Mouse (Mus musculus) frontal cortex, postnatal 10 days (tissue): ENCODE measurements at regions not wholly inside any gene's neighbourhood (a gene's known extent, or its start where the extent isn't known, plus 50 kb on each side); places are given as distances from the start of the nearest gene placed in this dataset.

Experiments used
- DNase-seq, 2 experiments: peaks; one replicate each; pipeline ENCODE4 v3.0.0; 2022; ENCODE audit warnings: low spot score in 2 of 2, mixed read lengths in 1 of 2

DNA sequence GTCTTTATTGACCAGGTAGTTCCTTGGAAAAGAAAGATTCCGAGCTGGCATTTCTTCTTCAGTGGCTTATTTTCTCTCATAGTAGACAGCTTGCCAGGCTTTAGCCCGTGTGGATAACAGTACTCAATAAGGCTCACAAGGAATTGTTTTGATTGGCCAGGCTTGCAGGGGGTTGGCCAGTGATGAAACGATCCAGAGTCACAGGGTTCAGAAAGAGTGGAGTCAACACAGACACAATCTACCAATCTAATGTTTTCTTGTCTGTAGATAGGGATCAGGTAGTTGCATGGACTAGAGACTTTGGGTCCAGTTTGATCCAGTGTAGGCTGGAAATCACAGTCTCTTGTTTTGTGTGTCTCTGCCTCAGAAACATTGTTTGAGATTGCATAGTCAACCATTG is 115.8 kb upstream of the Tab2 start:
- DNase-seq: no peak

DNA sequence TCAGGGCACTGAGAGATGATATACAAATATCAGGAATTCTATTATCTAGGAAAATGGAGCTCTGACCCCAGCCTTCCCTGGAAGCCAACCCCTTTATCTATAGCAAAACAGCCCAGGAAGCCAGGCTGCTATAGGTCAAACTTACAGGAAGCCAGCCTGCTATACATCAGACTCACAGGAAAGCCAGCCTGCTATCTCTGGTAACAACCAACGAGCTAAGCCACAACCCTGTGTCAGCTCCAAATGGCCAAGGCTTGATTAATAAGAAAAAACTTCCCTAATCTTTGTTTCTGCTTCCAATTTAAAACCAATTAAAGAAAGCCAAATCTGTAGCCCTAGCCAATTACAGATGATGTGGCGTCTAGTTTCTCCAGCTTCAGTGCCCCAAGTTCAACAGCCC is 114.4 kb upstream of the Tab2 start:
- DNase-seq: no peak

DNA sequence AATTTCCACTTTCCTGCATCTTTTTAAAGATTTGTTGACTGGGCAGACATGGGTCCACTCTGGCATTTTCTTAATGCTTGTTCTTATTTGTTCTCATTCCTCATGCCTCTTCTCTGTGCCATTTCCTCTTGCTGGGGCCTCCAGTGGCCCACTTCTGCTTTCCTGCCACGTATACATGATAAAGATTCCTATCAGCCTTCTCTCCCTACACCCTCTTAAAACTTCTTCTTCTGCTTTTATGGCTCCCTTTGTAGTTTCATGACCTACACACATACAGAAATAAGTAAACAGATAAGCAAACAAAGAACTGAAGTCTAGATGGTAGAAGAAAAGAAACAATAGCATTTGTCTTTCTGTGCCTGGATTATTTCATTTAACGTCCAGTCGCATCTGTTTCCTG is 110.9 kb upstream of the Tab2 start:
- no peak for DNase-seq

DNA sequence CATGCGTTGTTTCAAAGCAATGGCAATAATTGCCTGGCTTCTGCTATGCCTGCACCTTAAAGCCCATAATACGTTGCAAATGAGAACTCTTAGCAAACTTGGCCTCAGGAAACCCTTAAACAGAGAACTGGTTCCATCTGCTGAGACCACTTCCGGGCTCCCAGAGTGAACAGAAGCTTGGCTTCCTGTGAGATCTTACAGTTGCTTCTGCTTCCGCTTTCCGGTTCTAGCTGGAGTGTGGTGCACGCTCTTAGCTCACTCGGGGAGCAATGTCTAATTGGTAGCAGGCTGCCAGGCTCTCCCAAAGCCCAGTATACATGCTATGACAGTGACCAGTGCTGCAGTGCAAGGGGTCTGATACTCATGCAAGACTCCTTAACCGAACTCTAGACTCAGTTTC is 109.7 kb upstream of the Tab2 start:
- no peak for DNase-seq

DNA sequence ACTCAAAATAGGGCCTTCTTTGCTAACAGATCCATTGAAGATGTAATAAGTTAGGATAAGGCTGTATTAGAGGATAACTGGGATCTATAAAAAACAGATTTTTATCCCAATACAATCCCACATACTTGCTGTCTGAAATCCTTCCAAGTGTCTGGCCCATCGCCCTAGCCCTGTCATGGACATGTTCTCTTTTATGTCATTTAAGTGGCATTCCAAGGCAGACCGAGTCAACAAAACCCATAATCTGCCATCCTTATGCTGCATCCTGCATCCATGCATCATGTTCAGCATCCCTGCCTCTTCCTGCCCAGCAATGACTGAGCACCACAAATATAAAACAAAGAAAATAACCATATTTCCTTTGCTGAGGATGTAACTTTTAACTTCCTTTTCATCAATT is 108.3 kb upstream of the Tab2 start:
- DNase-seq: no peak

DNA sequence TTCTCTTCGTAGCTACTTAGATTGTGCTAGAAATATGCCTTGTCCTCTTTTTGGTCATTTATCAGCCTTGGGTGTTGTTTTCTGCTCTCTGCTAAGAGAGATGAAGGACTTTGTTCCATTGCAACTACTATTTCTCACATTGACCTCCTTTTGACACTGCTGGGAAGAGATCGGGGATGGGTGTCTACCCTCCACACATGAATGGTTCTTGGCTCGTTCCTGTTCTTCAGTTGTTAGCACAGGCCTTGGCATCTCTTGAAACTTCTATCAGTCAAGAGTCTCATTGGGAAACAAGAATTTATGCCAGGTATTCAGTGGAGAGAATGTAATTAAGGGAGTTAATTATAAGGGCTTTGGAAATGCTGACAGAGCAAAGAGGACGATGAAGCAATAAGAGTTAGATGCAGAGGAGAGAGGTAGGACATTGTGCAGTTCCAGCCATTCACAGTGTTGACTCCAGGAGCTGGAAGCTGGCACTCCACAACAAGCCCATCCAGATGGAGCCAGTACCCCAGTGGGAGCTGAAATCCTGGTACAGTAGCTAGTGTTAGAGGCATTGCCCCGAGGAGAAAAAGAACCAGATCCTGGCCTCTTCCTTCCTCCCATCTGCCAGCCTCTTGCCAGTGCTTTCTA is 107.5 kb upstream of the Tab2 start:
- DNase-seq: peak in 1 of 2 experiments; percentile 15

DNA sequence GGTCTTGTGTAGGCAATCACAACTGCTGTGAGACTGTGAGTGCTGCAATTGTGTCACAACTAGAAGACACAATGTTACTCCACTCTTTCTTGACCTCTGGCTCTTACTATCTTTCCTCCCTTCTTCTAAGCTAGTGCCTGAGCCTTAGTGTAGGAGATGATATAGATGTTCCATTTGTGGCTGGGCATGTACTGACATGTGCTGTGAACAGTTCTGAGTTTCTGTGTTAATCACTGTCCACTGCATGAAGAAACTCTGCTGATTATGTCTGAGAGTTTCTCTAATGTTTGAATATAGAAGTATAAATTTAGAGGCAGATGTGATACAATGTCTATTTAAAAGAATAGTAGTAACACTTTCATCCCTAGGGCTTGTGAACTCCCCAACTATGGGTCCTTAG is 105.0 kb upstream of the Tab2 start:
- DNase-seq: no peak

DNA sequence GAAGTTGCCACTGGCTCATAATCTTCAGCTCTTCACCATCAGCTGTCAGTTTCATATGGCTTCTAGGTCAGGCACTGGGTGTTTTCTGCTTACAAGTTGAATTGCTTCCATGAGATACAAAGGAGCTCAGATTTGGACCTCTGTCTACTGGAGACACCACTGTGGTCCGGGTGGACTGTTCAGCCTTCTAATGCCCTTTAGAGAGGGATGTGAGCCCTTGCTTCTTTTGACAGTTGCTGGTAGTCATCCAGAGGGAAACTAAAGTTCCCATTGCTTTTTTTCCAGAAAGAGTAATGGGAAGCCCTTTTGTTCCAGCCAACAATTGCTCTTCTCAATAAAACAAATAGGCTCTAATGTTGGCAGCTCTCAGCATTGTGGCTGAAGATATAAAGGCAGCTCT is 103.7 kb upstream of the Tab2 start:
- no peak for DNase-seq

DNA sequence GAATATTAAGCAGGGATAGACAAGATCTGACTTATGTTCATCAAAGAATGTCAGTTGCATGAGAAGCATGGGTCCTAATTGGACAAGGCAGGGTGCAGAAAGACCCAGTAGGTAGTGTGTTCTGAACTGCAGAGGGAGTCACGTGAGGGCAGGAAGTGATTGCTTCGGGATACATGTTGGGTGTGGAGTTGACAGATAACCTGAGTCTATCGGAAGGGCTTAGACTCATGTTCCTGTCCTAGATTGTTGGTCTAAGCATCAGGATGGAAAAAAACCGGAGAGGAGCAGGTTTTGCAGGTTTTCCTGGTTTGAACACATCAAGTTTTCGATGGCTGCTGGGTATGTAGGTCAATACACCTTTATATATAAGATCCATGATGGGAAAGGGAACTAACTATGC is 101.8 kb upstream of the Tab2 start:
- no peak for DNase-seq

DNA sequence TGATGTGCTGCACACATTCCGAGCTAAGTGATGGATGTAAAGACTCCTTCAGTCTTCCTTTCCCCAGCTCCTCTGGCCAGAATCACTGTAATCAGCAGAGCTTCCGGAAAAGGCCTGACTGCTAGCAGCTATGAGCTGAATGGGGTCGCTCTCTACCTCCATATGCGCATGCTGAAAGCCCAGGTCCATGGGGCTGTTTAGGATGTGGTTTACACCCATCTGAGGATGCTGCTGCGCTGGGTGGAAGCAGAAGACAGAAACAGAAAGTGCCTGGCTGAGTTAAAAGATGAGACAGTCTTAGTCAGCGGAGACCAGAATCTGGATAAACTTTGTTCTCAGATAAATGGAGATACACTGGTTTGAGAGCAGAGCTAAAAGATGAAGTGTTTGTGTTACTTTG is 99.3 kb upstream of the Tab2 start:
- no peak for DNase-seq

DNA sequence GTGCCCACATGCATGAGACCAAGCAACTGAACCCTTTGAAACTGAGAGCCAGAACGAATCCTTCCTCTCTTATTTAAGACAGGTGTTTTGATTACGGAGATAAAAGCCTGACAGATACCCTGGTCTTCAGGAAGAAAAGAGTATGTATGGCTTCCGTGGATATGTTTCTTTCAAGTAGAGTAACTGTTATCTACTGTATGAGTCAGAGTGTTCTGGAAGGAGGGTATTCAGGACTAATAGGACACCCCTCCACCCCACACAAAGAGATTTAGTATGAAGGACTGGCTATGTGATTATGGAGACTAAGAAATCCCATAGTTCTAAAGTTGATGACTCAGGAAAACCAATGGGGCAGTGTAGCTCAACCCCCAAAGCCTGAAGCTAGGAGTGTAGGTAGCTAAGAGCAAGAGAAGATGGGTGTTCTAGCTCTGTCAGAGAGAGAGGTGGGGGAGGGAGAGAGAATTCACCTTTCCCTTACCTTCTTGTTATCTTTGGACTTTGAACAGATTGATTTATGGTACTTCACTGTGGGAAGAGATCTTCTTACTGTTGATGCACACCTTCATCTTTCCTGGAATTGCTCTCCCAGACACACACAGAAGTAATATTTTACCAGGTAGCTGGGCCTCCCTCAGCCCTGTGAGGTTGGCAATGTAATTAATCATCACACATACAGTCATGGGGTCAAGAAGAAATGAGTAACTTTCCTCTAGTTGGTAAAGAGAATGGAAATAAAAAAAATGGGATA is 87.6 kb upstream of the Tab2 start:
- no peak for DNase-seq

DNA sequence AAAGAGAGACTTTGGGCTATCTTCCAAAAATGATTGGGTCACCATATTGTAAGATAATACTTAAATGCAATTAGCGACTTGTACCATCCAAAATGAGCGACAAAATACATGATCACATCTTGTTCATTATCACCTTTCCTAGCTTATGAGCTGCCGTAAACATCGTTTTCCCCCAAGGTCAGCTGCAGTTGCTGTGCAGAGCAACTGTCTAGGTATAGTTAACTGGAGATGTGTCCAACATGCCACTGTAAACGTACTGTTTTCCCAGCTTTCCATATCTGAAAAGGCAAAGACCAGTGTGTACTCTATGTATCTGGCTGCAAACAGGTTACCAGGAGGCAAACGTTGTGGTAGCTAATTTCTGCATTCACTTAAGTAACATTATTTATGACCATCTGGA is 86.3 kb upstream of the Tab2 start:
- DNase-seq: no peak

DNA sequence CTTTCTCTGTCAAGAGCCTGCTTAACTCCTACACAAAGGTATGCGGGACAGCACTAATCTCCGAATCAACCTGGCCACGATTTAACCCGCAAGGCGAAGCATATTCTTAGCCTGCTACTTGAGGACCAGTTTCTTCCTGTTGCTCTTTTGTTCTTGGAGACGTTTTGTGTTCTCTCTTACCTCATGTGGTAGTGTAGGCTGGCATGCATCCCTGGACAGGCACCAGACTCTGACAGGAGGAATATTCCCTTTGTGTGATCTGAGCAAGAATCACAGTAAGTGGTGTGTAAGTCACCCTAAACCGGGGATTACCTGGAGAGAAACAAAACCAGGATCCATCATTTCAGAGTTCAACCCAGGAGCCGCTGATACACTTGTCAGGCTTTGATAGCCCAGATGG is 85.8 kb upstream of the Tab2 start:
- no peak for DNase-seq

DNA sequence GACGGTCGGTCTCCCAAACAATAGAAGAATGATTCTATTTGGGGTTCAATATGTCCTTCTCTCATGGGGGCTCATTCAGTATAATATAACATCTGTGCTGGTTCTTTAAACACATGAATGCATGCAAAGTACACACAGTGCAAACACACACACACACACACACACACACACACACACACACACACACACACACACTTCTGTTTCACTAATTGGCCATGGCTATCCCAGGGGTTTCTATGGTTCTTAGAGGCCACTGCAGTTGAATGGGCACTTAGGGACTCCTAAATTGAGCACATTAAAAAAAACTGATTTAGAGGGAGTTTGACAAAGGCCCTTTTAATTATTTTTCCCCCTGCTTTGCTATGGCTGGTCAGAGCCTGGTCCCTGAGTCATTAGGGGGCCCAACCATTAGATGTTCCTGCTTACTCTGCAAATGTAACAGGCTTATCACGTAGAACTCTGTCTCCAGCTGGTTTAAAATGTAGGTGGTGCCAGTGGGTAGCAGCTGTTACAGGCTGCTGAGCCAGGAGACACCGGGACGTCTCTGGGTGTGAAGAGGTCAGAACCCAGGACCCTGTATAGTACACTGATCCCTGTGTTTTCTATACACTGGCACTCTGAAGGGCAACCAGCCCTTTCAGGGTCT is 82.1 kb upstream of the Tab2 start:
- DNase-seq: no peak

DNA sequence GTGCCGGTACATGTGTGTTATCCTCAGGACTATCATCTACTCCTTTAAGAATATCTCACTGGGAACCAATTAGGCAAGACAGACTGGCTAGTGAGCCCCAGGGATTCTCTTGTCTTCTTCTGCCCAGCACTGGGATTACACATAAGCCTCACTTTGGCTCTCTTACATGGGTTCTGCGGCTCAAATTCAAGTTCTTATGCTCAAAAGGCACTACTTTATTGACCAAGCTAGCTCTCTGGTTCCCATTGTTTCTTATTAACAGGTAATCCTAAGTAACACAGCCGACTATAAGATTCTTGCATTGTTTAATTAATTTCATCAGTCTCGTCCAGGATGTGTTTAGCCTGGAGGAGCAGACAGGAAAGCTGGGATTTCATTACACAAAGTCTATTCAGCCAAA is 80.3 kb upstream of the Tab2 start:
- DNase-seq: no peak

DNA sequence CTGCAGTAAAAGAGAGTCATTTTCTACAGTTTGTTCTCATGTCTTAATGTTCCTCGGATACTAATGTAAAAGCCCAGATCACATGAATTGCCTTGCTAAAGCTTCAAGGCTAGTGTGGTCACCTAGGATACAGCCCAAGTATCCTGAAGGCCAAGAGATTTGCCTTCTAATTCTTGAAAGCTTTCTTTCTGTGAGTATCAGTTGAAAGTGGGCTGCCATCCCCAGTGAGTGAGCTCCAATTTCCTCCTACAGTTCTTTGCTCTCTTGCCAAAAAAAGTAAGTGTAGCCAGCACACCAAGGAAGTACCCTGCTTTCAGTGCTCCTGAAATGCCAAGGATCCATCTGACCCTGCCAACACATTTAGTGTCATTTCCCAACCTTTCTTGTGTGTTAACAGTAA is 79.3 kb upstream of the Tab2 start:
- no peak for DNase-seq

DNA sequence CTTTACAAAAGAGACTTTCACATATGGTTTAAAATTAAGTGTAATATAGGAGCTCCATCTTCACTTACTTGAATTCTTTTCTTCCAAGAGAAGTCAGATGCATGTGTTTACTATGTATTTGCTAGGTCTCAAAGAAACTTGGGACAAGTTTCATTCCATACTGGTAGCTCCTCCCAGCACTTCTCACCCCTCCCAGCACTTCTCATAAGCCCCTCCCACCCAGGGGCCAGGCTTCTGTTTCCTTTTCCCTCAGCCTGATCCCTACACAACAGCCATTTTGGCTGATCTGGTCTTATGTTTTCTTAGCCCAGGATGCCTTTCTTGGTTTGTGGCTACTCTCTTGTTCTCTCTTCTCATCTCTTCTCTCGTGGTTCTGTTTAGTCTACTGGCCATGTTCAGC is 76.2 kb upstream of the Tab2 start:
- no peak for DNase-seq

DNA sequence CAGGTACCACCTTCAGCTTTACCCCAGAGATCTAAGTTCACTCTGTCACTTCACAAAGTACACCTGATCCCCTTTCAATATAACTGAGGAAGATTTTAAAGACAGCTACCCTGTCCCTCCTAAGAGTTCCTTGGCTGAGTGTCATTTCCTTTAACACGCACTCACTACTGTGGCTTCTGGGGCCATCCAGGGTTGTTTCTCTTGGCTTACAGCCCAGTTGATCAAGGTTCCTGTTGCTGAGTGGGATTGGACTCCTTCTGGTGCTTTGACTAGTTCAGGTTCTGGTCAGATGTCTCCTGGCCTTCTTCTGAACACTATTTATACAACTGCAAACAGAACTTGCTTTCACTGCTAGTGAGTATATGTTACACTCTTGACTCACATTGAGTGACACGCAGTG is 72.8 kb upstream of the Tab2 start:
- no peak for DNase-seq

DNA sequence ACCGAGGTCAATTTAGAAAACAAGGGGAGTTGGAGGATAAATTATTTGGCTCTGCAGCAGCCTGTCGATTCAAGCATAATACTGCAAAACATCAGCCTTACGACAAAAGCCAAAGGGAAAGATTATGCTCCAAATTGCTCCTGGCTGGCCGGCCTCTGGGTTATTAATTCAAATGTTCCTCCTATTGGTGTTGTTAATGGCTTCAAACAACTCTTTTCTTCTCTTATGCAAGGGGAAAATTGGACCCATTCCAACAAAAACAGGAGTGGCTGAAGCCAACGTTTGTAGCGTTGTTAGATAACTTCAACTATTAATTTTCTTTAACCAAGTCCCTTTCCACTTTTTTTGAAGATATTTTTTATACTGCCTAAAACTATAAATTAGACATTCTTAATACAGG is 71.0 kb upstream of the Tab2 start:
- no peak for DNase-seq

DNA sequence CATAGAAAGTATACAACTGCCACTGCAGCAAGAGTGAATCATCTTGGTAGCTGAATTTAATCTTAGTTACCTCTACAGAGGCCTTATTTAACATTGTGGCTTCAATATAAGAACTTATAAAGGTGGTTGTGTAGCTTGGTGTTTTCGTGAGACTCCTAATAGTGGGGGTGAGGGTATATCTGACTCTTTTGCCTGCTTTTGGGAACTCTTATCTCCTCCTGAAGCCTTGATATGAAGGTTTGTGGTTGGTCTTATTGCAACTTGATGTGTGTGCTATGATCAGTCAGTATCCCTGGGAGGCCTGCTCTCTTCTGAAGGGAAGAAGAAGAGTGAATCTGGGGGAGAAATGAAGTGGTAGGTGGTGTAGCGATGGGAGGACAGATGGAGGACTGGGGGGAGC is 67.7 kb upstream of the Tab2 start:
- no peak for DNase-seq

DNA sequence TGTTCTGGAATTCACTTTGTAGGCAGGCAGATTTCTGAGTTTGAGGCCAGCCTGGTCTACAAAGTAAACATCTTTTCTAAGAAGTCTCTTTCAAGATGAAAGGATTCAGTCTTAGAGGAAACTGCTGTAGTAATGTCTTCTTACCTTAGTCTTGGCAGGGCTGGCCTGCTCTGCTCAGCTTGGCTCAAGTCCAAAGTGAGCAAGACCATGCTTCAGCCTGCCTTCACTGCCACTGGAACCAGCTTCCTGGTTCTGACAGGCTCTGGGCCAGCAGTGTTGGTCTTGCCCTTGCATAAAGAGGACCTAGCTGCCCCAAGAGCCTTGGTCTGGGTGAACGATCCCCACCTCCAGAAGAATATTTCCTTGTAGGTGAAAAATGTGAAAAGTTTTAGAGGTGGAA is 65.9 kb upstream of the Tab2 start:
- DNase-seq: peak in 1 of 2 experiments; percentile 12

DNA sequence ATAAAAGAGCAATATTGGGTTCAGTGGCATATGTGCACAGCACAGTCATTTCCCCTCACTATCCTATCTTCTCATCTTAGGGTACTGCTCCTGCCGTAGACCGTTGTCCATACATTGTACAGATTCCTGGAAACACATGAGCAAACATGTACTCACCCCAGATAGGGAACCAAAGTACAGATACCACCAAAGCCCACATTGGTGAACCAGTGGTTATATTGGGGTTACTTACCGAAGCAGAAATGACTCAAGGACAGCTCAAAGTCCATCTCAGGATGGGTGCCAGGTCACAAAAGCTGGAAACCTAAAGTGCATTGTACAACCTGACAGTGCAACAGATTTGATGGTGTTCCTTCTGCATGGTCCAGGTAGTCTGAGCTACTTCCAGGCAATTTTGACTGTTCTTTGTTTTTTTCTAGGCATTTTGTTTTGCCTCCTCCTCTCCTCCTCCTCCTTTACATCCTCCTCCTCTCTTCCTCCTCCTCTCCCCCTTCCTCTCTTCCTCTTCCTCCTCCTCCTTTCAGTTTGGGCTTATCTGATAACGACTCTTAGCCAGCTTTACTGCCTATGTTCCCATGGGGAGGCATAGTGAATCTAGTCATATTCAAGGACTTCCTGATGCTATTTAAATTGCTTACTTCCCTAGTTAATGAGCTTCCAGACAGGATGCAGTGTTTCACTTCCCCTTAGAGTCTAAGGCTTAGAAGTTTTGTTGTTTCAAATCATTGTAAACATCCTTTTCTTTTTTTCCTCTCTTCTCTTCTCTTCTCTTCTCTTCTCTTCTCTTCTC is 65.1 kb upstream of the Tab2 start:
- no peak for DNase-seq

DNA sequence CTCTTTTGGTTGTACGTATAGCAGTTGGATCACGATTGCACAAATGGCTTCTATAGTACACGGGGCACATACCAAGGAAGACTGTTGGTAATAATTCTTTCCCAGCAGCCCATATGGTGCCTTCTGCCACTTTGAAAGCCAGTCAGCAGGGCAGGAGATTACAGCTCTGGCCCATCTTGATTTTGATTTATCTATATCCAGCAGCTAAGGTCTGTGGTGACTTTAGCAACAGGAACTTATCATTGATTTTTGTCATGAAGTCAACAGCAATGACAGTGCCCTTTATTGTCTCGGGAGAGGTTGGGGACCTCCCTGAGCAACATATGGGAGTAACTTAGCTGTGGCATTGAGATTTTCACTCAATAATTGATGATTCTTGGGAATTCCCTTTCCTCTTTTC is 64.1 kb upstream of the Tab2 start:
- DNase-seq: no peak
